ENCODE assay signal across 8 mouse cellular contexts in the genomic region with DNA sequence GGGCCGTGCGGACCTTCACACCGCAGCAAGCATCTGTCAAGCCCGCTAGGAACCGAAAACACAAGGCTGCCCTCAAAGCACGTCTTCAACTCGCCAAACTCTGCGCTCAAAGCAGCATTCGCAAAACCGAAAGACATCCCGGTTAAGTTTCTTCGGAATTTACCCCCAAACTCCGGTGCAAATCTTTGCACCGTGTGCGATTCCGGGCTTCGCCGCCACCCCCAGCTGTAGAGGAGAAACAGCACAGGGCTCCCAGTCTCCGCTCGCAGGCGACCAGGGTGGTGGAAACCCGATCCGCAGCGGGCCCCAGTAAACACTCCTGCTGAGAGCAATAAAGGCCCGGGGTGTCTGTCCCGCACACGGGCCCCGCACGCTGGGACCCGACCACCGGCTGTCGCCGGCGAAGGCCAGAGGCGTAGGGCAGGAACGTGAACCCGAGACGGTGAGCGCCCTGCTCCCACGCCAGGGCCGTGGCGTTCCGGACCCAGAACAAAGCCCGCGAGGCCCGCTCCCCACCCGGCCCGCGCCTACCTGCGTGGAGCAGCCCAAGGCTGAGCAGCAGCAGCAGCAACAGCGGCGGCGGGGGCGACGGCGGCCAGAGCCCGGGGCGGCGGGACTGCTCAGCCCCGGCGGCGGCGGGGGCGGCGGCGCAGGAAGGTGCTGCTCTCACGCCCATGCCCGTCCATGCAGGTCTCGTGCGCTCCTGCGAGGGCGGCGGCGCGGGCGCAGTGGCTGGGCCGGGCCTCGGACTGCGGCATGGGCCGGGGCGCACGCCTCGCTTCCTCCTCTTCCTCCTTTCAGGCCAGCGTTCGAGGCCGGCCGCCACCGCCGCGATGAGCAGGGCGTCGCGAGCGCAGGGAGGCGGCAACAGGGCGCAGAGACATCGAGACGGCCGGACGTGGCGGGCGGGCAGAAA. TPM values are rescaled to one million over a fixed set of nuclear protein-coding genes. Genes with fewer than 3 reads are reported as not detected.
DNase-seq lines count a peak whose midpoint lies in the region; ATAC-seq lines count a peak whose summit lies in the region.

No protein-coding gene starts in this region.

- peak overlapping the region; percentile 92 for H3K4me2 ChIP-seq in heart, embryonic 15.5 days

- H3K27me3 ChIP-seq in embryonic facial prominence, embryonic 10.5 days (replicated peaks; ENCODE audit: low read depth, poor library complexity, severe bottlenecking): peaks cover 21% of the 10 kb centered on the region
- peaks cover 9% of the 10 kb centered on the region; the same call in 1 of the 2 replicates for H3K27me3 ChIP-seq in heart, embryonic 15.5 days
- peaks cover 82% of the 10 kb centered on the region for H3K27me3 ChIP-seq in megakaryocyte, embryonic 14.5 days (replicated peaks)

- H3K4me1 ChIP-seq in embryonic facial prominence, embryonic 10.5 days: peaks cover 55% of the 10 kb centered on the region
- H3K4me1 ChIP-seq in heart, embryonic 15.5 days (replicated peaks): peaks cover 46% of the 10 kb centered on the region
- H3K4me1 ChIP-seq in megakaryocyte, embryonic 14.5 days: peaks cover 35% of the 10 kb centered on the region

- ATAC-seq in heart, embryonic 15.5 days (replicated peaks; ENCODE audit: insufficient number of reproducible peaks, insufficient read depth, low FRiP score, low read depth): peak; percentile 74

- peak overlapping the region; percentile 90 for H3K9ac ChIP-seq in heart, embryonic 15.5 days

- WGBS in embryonic facial prominence, embryonic 10.5 days: under 1% methylated on average over 102 of the region's 102 CpGs
- WGBS in heart, embryonic 15.5 days: under 1% methylated on average over 100 of the region's 102 CpGs

- H3K4me3 ChIP-seq in embryonic facial prominence, embryonic 10.5 days: peak overlapping the region; percentile 95
- peak overlapping the region; percentile 84 for H3K4me3 ChIP-seq in heart, embryonic 15.5 days
- H3K4me3 ChIP-seq in megakaryocyte, embryonic 14.5 days (replicated peaks): peak overlapping the region; percentile 90

- peaks cover 3% of the 10 kb centered on the region for H3K36me3 ChIP-seq in embryonic facial prominence, embryonic 10.5 days (replicated peaks)
- H3K36me3 ChIP-seq in heart, embryonic 15.5 days: 0 out of 2 replicates have a peak, but pooled peaks cover under 1% of the 10 kb centered on the region
- no peaks in the 10 kb centered on the region for H3K36me3 ChIP-seq in megakaryocyte, embryonic 14.5 days (replicated peaks; ENCODE audit: low read length)

- DNase-seq in embryo, embryonic 10 days (ENCODE audit: low spot score): peak; percentile 76
- DNase-seq in embryo, embryonic 9.5 days (ENCODE audit: extremely low spot score): no peak
- peak; percentile 53 for DNase-seq in R1 (ENCODE audit: low read depth, low spot score)
- DNase-seq in embryonic facial prominence, embryonic 10.5 days (ENCODE audit: low spot score): peak; percentile 80
- peak; percentile 72 for DNase-seq in kidney, postnatal 14 days
- DNase-seq in right cerebral cortex, postnatal 25 days: peak; percentile 74

- peak overlapping the region; percentile 96 for H3K27ac ChIP-seq in embryonic facial prominence, embryonic 10.5 days (replicated peaks)
- H3K27ac ChIP-seq in heart, embryonic 15.5 days: peak overlapping the region; percentile 90

- H3K9me3 ChIP-seq in embryonic facial prominence, embryonic 10.5 days: no peaks in the 10 kb centered on the region; the same call in 1 of the 2 replicates
- H3K9me3 ChIP-seq in heart, embryonic 15.5 days (replicated peaks): no peaks in the 10 kb centered on the region
- H3K9me3 ChIP-seq in megakaryocyte, embryonic 14.5 days: peaks cover 19% of the 10 kb centered on the region

RNA-seq across cellular contexts. Expression of gene Rgmb, which starts 5.1 kb away (rescaled TPM):
- 17.3 and 18.1 TPM in 2 replicates for polyA plus RNA-seq in embryonic facial prominence, embryonic 10.5 days (2016; fragmentation: Nextera tagmentation; extraction: Ambion mirVana)
- 8.0 and 11.3 TPM in 2 replicates for polyA plus RNA-seq in heart, embryonic 15.5 days (2015; fragmentation: Nextera tagmentation; extraction: Ambion mirVana)
- 0.28 TPM in 1 of 2 replicates, not detected in the other for polyA plus RNA-seq in megakaryocyte, embryonic 14.5 days (2012; ENCODE audit: insufficient read depth, low replicate concordance)
